Mouse (Mus musculus) adrenal gland, postnatal 36 days (tissue): ENCODE data around the gene Ccdc190. TPM values are rescaled to one million over a fixed set of nuclear protein-coding genes. Genes with fewer than 3 reads are reported as not detected.

ENCODE experiments used
- DNase-seq, 2 experiments: peaks; one replicate each; pipeline ENCODE4 v3.0.0; 2021; ENCODE audit warnings: mixed read lengths in 1 of 2
- total RNA-seq, 2 experiments: library from RNA; stranded (reverse); gene quantifications; 2 replicates each; pipeline ENCODE4 v1.2.3; 2021

Gene Ccdc190
- total RNA-seq, 2 experiments from 2014 or later = 0.43 to 0.66 TPM

DNA sequence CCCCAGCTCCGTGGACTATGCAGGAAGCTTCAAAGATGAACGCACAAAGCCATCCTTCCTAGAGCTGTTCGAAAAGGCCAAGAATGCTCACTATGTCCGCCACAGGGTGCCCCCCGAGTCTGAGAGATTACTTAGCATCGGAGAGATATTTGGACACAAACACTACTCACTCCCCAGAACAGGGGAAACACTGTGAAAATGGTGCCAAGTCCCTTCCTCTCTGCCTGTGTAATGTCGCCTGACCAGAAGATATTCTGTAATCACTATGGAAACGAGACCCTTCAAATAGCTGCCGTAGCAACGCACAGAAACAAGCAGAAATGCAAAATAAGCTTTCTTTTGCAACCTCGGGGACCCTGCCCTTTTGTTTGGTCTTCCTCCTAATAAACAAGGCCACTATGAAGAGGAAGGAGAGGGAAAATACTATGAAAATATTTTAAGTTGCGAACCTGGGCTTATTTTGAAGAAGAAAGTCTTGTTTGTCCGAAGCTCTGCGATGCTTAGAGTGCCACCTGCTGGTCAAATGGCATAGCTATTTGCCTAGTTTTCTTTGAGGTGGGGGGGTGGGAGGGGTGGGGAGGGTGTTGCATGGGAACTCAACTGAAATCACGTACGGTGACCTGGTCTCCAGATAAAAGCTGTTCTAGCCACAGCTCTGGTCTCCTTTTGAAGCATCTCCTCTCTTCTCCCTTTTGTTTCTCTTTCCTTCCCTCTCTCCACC lies 5.7 kb downstream of the Ccdc190 start:
- DNase-seq = peak; percentile 47 to 57

DNA sequence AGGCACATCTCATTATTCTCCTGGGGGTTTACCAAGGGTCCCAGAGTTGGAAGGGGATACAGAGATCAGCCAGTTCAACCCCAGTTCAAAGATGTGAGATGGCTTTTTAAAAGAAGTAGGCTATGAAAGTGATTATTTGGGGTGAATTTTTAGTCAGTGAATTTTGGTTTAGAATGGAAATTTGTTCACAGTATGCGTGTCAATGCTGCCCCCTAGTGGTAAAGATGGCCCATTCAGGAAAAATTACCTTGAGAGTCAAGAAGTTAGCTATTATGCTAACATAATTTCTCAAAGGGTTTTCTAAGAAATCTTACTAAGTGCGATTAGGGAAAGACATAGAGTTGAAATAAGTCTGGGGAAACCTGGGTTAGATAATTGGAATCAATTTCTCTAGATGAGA lies 10.9 kb downstream of the Ccdc190 start:
- DNase-seq = peak in 1 of 2 experiments; percentile 59

DNA sequence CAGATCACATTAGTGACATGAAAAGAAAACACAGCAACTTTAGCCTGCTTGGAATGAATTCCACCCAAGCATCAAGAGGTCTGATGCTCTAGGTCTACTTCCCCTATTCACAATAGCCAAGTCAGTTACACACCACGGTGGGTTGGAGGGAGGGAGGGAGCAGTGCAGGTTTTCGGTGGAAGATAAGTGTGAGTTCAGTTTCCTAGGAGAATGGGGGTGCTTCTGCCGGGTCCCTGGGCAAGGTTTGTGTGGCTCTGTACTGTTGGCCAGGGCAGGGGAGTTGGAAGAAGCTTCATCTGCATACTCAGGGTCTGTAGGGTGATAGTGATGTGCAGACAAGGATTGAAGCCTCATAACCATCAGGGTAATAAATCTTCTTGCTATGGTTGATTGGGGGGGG lies 17.6 kb downstream of the Ccdc190 start:
- DNase-seq = no peak

DNA sequence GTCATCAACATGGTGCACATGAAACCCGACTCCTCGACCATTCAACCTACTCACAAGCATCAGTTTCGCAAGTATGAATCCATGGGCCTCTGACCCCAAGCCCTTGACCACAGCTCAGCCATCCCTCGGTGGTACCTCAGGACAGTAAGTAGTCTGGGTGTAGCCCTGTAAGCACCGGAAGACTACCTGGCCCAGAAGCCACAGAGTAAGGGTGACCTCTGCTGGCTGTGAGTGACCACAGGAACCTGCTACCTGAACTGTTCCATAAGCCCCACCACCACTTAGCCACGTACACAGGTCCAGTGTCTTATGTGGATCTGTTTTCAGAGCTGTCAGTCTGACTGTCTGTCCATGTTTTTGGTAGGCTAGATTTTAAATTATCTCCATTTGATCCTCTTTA lies 19.2 kb downstream of the Ccdc190 start:
- no peak for DNase-seq

DNA sequence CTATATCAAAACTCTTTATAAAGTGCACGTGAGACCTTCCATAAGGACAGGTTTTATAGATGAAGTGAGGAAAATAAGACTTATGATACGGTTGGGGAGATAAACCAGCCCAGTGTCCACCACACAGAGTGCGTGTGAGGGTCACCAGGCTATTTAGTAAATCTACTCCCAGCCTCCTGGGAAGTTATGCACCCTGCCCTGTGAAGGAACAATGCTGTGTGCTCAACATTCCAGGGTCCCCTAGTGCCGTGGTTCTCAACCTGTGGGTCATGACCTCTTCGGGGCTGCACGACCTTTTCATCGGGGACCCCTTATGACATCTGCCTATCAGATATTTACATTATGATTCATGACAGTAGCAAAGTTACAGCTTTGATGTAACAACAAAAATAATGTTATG lies 19.8 kb downstream of the Ccdc190 start:
- DNase-seq = no peak

DNA sequence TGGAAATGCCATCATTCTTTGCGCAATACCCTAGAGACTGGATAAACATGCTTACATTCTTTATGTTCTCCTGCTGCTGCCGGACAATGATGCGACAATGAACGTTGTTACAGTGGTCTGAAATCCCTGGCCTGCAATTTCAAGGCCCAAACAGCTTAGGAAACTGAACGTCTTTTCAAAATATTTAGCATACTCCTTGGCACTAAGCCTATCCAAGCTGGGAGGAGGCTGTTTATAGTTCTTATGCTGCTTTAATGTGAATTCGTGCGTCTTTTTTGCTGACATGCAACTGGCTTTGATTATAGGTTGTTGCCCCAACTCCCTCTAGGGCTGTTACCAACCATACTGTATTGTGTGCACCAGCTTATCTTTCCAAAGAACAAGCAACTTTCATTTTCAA lies 20.4 kb downstream of the Ccdc190 start:
- DNase-seq = no peak

DNA sequence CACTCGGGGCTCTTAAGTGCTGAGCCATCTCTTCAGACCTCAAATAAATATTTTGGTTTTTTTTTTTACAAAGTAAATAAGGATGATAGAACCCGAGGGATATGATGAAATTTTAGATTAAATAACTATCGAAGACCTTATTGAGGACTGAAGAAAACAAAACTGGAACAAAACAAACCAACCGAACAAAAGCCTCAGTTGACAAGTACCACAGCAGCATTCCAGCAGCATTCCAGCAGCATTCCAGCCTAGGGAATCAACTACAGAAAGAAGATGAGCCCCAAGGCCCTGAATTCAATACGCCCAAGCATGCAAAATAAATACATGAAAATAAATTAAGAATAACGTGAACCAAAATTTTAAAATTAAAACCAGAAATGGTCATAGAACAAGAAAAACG lies 21.5 kb downstream of the Ccdc190 start:
- no peak for DNase-seq

DNA sequence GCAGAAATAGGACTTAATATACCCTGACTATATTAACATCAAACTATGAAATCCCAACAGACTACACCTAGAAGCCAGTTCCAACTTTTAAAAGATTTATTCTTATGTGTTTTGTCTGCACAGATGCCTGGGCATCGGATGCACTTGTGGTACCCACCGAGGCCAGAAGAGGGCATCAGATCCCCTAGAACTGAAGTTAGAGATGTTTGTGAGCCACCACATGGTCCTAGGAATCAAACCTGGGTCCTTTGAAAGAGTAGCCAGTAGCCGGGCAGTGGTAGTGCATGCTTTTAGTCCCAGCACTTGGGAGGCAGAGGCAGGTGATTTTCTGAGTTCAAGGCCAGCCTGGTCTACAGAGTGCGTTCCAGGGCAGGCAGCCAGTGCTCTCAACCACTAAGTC lies 22.2 kb downstream of the Ccdc190 start:
- no peak for DNase-seq

DNA sequence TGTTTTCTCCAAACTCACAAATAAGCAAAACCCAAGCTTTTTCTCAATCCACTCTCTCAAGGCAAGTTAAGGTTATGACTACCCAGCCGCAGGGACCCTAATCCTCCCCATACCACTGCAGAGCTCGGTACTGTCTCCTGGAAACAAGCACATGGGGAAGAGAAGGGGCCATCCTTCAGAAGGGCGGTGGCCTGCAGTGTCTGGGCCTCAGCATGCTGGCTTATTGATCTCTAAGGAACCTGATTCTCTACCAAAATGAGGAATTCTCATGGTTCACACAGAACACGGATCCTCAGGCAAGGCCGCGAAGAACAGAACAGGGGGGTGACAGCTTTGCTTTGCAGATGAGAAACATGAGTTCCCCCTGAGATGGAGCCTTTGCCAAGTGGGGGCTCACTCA lies 23.1 kb downstream of the Ccdc190 start:
- no peak for DNase-seq

DNA sequence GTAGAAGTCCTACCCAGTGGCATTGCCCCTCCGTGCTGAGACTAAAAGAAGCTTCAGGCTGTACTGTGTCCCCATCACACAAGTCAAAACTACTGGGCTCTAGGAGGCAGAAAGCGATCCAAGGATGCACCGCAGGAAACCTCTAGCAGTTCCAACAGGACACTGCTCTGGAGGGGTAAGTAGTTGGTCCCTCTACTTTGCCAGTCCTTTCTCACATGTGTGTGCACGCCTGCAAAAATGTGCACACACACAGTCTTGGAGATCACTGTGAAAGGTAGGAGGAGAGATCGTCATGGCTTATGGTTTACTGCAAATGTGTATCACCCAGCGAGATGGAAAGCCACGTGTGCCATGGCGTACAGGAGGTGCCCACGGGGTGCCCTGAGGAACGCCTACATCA lies 24.2 kb downstream of the Ccdc190 start:
- DNase-seq = no peak

DNA sequence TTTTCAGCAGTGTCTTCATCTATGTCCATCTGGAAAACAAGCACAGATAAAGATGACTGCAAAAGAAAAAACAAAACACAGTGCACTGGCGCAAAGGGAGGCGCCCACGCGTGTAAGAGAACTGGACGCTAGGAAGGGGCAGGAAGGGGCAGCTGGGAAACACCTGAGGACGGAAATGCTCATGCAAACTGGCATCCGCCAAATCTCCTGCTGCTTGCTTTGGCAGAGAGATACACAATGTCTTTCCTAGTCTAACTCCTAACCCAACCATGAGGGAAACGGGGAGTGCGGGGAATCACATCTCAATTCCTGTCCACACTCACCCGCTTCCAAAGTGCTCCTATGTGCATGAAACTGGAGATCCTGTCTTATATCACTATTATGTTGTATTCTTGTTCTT lies 24.7 kb downstream of the Ccdc190 start:
- no peak for DNase-seq

DNA sequence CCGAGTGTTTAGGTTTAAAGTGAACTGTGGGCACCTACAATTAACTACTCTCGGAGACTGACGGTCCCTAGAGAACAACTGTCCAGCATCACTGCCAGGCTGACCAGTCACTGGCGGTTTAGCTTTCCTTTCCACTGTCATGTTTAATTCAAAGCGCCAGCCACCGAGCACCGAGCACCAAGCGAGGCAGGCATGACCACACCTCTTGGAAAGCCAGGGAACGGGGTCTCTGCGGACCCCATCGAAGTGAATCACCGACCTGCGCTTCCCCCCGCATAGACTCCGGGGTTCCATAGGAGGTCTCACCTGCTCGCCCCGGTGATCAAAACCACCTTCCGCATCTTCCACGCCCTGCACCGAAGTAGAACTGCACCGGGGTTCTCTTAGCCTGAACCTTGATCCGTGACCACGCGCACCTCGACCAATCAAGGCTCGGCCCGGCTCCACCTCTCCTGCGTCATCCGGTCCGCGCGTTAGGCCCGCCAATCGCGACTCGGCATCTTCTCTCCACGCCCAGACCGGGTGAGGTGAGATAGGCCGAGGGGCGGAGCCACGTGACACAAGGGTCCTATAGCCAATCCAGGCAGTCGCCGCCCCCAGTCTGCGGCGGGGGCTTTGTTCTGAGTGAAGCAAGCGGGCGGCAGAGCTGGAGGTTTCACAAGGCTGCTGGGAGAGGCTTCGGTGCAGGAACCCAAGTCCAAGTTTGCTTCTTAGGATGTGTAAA lies 40.5 kb downstream of the Ccdc190 start, which contains the start of gene Hsd17b7:
Hsd17b7 (minus strand) TSS at position 450 of the 724 bp plus-strand sequence.
- peak; percentile 99 to 100 for DNase-seq

DNA sequence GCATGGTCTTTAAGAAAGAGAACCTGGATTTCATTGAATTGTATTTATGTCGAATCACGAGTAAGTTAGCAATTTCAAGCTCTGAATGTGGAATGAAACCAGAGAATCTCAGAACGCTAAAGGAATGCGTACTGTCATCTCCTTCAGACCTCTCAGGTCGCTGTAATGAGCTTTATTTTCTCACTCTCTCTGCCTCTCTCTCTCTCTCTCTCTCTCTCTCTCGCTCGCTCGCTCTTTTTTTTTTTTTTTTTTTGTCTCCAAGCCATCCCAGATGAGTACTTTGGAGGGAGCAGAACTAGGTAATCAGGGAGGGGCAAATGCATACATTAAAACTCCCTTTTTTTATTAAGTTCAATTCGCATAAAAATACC lies 41.1 kb downstream of the Ccdc190 start:
- DNase-seq = no peak

DNA sequence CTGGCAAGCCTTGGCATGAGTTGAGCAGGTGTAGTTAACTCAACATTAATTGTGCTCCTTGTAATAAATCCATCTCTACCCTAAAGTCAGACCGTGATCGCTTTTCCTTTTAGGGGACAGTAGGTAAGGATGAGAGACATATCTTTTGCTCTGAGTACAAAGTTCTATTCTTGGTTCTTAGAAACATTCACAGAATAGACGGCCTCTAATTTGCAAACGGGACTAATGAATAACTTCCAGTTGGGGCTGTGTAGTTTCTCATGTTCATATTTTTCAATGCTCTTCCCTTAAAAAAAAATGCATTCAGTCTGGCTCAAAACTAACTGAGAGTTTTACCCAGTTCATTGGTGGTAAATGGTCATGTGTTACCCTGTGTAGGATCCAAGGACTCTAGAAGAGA lies 42.5 kb downstream of the Ccdc190 start:
- DNase-seq = no peak

DNA sequence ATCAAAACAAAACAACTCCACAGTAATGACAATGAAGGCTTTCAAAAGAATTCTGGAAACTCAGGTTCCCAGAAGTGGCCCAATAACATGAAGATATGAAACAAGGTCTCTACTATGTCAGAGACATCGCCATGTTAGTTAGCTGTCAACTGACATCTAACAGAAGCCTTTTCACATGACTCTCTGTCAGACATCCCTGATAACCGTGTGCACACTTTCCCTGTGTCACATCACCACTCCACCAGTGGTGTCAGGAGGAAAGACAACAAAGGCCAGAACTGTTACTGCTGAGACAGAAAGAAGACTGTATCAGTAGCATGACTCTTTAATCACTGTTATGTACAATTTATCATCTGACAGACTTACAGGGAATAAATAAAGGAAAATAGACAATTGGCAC lies 43.5 kb downstream of the Ccdc190 start:
- DNase-seq = no peak

DNA sequence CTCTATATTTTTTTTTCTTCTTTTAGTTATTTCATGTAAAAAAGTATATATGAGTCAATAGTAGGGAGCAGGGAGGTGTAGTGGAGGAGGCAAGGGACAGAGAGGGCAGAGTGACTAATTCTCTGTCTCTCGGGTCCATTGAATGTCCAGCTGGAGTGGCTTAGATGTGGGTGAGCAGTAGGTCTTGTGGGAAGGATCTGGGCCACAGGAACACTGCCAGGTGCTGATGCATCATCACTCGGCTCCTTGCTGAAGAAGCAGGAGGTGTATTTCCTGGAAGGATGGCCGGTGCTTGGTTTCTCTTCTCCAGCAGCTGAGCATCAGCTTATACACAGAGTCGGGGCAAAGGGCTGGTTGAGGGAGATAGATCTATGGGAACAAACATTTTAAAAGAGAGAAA lies 49.2 kb downstream of the Ccdc190 start:
- no peak for DNase-seq

Other genes with a start within 250 kb of the Ccdc190 start
- gene Rgs4, start 181.0 kb upstream of the Ccdc190 start, total RNA-seq = 10 to 100 TPM; 45.0 to 55.9 TPM
- gene Hsd17b7, start 40.6 kb downstream of the Ccdc190 start, total RNA-seq = 10 to 100 TPM; 25.2 to 87.2 TPM
- gene Ddr2, start 182.1 kb downstream of the Ccdc190 start, total RNA-seq = 10 to 100 TPM; 19.5 to 20.3 TPM
- 10 to 100 TPM; 57.5 to 65.4 TPM for gene Uap1, start 246.3 kb downstream of the Ccdc190 start, total RNA-seq